ENCODE assay signal across 10 mouse cellular contexts in genomic region chr2:66146473-66146872, GRCm38 (mm10). TPM values are rescaled to one million over a fixed set of nuclear protein-coding genes. Genes with fewer than 3 reads are reported as not detected.
DNase-seq lines count a peak whose midpoint lies in the region; ATAC-seq and TF ChIP-seq lines count a peak whose summit lies in the region.
"Had no signal": no experiment of that assay in that cellular context is flagged by ENCODE, and none has a peak within 500 bp of the region (broad histone marks: within the 10 kb centered on the region; RNA-seq: fewer than 3 reads in every experiment).

No protein-coding gene starts in this region.

- intact Hi-C loops in left cerebral cortex, postnatal 10 days (cut with DNase I): no loop called here

- no peak for ATAC-seq in activated CD4-positive, CD25-positive, alpha-beta regulatory T cell, adult 4 months
- ATAC-seq: intestine, embryonic 16.5 days had no signal

- no peak for TF ChIP-seq POLR2A in brain, embryonic 14.5 days (IDR thresholded peaks at IDR 0.05; ENCODE audit: borderline replicate concordance, extremely low read depth, insufficient read depth, insufficient read length, poor library complexity, severe bottlenecking)

- TF ChIP-seq CTCF in brain, embryonic 14.5 days (IDR thresholded peaks at IDR 0.05; ENCODE audit: borderline replicate concordance, extremely low read depth, insufficient read depth, insufficient read length): no peak

- peak; percentile 10 for DNase-seq in frontal cortex, postnatal 10 days (ENCODE audit: low spot score in 2 of 2)
- no peak for DNase-seq in frontal cortex, postnatal 25 days (ENCODE audit: low spot score in 2 of 2)
- peak; percentile 33 to 40 for DNase-seq in left cerebral cortex, postnatal 10 days (ENCODE audit: extremely low spot score in 1 of 2, low spot score in 2 of 2)
- no peak for DNase-seq in left cerebral cortex, adult 8-10 months (ENCODE audit: low spot score in 2 of 2)
- peak; percentile 75 for DNase-seq in brain, embryonic 14.5 days (ENCODE audit: low read depth)
- DNase-seq in kidney, postnatal 10 days: peak; percentile 79
- no peak for DNase-seq in urinary bladder, postnatal 10 days (ENCODE audit: low spot score)
- DNase-seq: thymus, adult 2 months had no signal

RNA-seq across cellular contexts. Expression of gene Galnt3, which starts 21.7 kb away (rescaled TPM):
- total RNA-seq in left cerebral cortex, postnatal 10 days (2021): 1 to 10 TPM; 3.2 to 4.4 TPM
- total RNA-seq in left cerebral cortex, adult 8-10 months (2022): 1 to 10 TPM; 2.1 to 3.2 (median 2.5) TPM
- 1.2 and 1.4 TPM in 2 replicates for polyA plus RNA-seq in brain, embryonic 14.5 days (2012; rRNA removed)
- polyA plus RNA-seq in activated CD4-positive, CD25-positive, alpha-beta regulatory T cell, adult 4 months (2017; shearing (Covaris generic)): under 1 TPM; 0.11 to 0.20 TPM

Comparison
In these comparisons a context has a peak if more than half of its experiments do, and no peak if none do; other contexts are left out.
1. DNase-seq: peak in frontal cortex, postnatal 10 days (2 of 2), left cerebral cortex, postnatal 10 days (2 of 2), brain, embryonic 14.5 days (single experiment) and kidney, postnatal 10 days (single experiment); none in frontal cortex, postnatal 25 days (0 of 2), left cerebral cortex, adult 8-10 months (0 of 2) and urinary bladder, postnatal 10 days (single experiment).